Mouse (Mus musculus) small intestine, adult 2 months (tissue): ENCODE data around the gene Rabepk.

Experiments
- CTCF ChIP-seq: fragments of 200-500 bp; IDR thresholded peaks from 2 replicates; pipeline ENCODE4 v1.5.1; 2012; ENCODE audit warnings: low read depth, mild to moderate bottlenecking, control low read depth, inconsistent platforms, low read length, moderate library complexity, mixed read lengths; ENCODE audit not compliant: insufficient replicate concordance, insufficient read length; ENCODE audit errors: extremely low read depth
- POLR2A ChIP-seq: fragments of 200-500 bp; IDR thresholded peaks from 2 replicates; pipeline ENCODE4 v1.6.1; 2012; ENCODE audit warnings: low read depth, mild to moderate bottlenecking, control low read depth, inconsistent platforms, low read length, moderate library complexity

GRCm38 (mm10) chr2:34774493-34774892 is 25.2 kb downstream of the Rabepk start:
- no peak for TF ChIP-seq CTCF
- TF ChIP-seq POLR2A, result no peak
